Mouse (Mus musculus): Measurements from ENCODE around the gene Paqr3. TPM values are rescaled to one million over a fixed set of nuclear protein-coding genes. Genes with fewer than 3 reads are reported as not detected.

The Paqr3 gene
- total and polyA plus RNA-seq, 2 experiments = 7.9 TPM

GRCm38 (mm10) chr5:97083701-97084100 lies 27.7 kb downstream of the Paqr3 start:
- Histone ChIP-seq H3K36me3 (ENCODE audit: control insufficient read depth, insufficient read depth, low read length) (peaks cover 2% of the 10 kb centered on the region; the same call in 1 of the 2 replicates), H3K79me2 (ENCODE audit: control insufficient read depth, insufficient read depth, low read length) (no peaks in the 10 kb centered on the region), H3K9ac (ENCODE audit: low read depth, low read length) (no peak overlapping the region), H3K4me1 (ENCODE audit: control insufficient read depth, insufficient read depth, low read length) (peaks cover 6% of the 10 kb centered on the region; the same call in 1 of the 2 replicates), H3K27me3 (ENCODE audit: control insufficient read depth, insufficient read depth, low read length) (no peaks in the 10 kb centered on the region), H3K4me3 (ENCODE audit: insufficient read depth, low read depth, low read length) (no peak overlapping the region), H3K27ac (replicated peaks; ENCODE audit: insufficient read depth, low read depth, low read length) (no peak overlapping the region)
- no peak for DNase-seq (ENCODE audit: extremely low read depth, low read depth, low spot score)
- TF ChIP-seq POLR2A (IDR thresholded peaks at IDR 0.05; ENCODE audit: extremely low read depth, insufficient read depth, low read length) (no peak), CTCF (IDR thresholded peaks at IDR 0.05; ENCODE audit: low read depth, low read length) (no peak)
- 86% methylated on average over 6 of the region's 6 CpGs for WGBS

- Histone ChIP-seq H3K9ac (ENCODE audit: low read depth, low read length) (no peak overlapping the region), H3K4me1 (ENCODE audit: control insufficient read depth, insufficient read depth, low read length) (peaks cover 15% of the 10 kb centered on the region), H3K4me3 (ENCODE audit: insufficient read depth, low read depth, low read length) (no peak overlapping the region), H3K36me3 (ENCODE audit: control insufficient read depth, insufficient read depth, low read length) (no peaks in the 10 kb centered on the region; the same call in 1 of the 2 replicates), H3K79me2 (ENCODE audit: control insufficient read depth, insufficient read depth, low read length) (no peaks in the 10 kb centered on the region), H3K27me3 (ENCODE audit: control insufficient read depth, insufficient read depth, low read length) (no peaks in the 10 kb centered on the region), H3K27ac (replicated peaks; ENCODE audit: insufficient read depth, low read depth, low read length) (no peak overlapping the region)
- TF ChIP-seq CTCF (IDR thresholded peaks at IDR 0.05; ENCODE audit: low read depth, low read length) (peak; percentile 60), POLR2A (IDR thresholded peaks at IDR 0.05; ENCODE audit: extremely low read depth, insufficient read depth, low read length) (no peak)
- 58% methylated on average over 3 of the region's 3 CpGs for WGBS
- DNase-seq (ENCODE audit: extremely low read depth, low read depth, low spot score) = peak; percentile 51
Observed at GRCm38 (mm10) chr5:97081481-97081880, 29.9 kb downstream of the Paqr3 start.

- H3K9ac ChIP-seq (ENCODE audit: low read depth, low read length) = no peak overlapping the region
- H3K36me3 ChIP-seq (ENCODE audit: control insufficient read depth, insufficient read depth, low read length) = no peaks in the 10 kb centered on the region
- H3K4me1 ChIP-seq (ENCODE audit: control insufficient read depth, insufficient read depth, low read length) = peaks cover 17% of the 10 kb centered on the region
- H3K27ac ChIP-seq (replicated peaks; ENCODE audit: insufficient read depth, low read depth, low read length) = peak overlapping the region; percentile 87
- no peaks in the 10 kb centered on the region for H3K27me3 ChIP-seq (ENCODE audit: control insufficient read depth, insufficient read depth, low read length)
- H3K79me2 ChIP-seq (ENCODE audit: control insufficient read depth, insufficient read depth, low read length) = no peaks in the 10 kb centered on the region
- TF ChIP-seq POLR2A (IDR thresholded peaks at IDR 0.05; ENCODE audit: extremely low read depth, insufficient read depth, low read length) = no peak
- TF ChIP-seq CTCF (IDR thresholded peaks at IDR 0.05; ENCODE audit: low read depth, low read length) = no peak
- peak; percentile 96 for DNase-seq (ENCODE audit: extremely low read depth, low read depth, low spot score)
- no peak overlapping the region for H3K4me3 ChIP-seq (ENCODE audit: insufficient read depth, low read depth, low read length)
- whole genome bisulfite sequencing = 25% methylated on average over 5 of the region's 5 CpGs
Observed at GRCm38 (mm10) chr5:97078641-97079040, 32.8 kb downstream of the Paqr3 start.

- no peaks in the 10 kb centered on the region for H3K36me3 ChIP-seq (ENCODE audit: control insufficient read depth, insufficient read depth, low read length)
- H3K4me1 ChIP-seq (ENCODE audit: control insufficient read depth, insufficient read depth, low read length) = peaks cover 17% of the 10 kb centered on the region
- H3K9ac ChIP-seq (ENCODE audit: low read depth, low read length) = no peak overlapping the region
- no peaks in the 10 kb centered on the region for H3K27me3 ChIP-seq (ENCODE audit: control insufficient read depth, insufficient read depth, low read length)
- TF ChIP-seq CTCF (IDR thresholded peaks at IDR 0.05; ENCODE audit: low read depth, low read length) (no peak), POLR2A (IDR thresholded peaks at IDR 0.05; ENCODE audit: extremely low read depth, insufficient read depth, low read length) (no peak)
- no peak overlapping the region for H3K27ac ChIP-seq (replicated peaks; ENCODE audit: insufficient read depth, low read depth, low read length)
- WGBS = 79% methylated on average over 7 of the region's 7 CpGs
- H3K4me3 ChIP-seq (ENCODE audit: insufficient read depth, low read depth, low read length) = no peak overlapping the region
- no peaks in the 10 kb centered on the region for H3K79me2 ChIP-seq (ENCODE audit: control insufficient read depth, insufficient read depth, low read length)
- DNase-seq (ENCODE audit: extremely low read depth, low read depth, low spot score) = no peak
Observed at GRCm38 (mm10) chr5:97077676-97078075, 33.7 kb downstream of the Paqr3 start.

- 70% methylated on average over 5 of the region's 5 CpGs for WGBS
- no peak overlapping the region for H3K4me3 ChIP-seq (ENCODE audit: insufficient read depth, low read depth, low read length)
- H3K79me2 ChIP-seq (ENCODE audit: control insufficient read depth, insufficient read depth, low read length) = no peaks in the 10 kb centered on the region
- peaks cover 1% of the 10 kb centered on the region; the same call in 1 of the 2 replicates for H3K36me3 ChIP-seq (ENCODE audit: control insufficient read depth, insufficient read depth, low read length)
- H3K9ac ChIP-seq (ENCODE audit: low read depth, low read length) = no peak overlapping the region
- H3K27me3 ChIP-seq (ENCODE audit: control insufficient read depth, insufficient read depth, low read length) = no peaks in the 10 kb centered on the region
- TF ChIP-seq CTCF (IDR thresholded peaks at IDR 0.05; ENCODE audit: low read depth, low read length) (no peak), POLR2A (IDR thresholded peaks at IDR 0.05; ENCODE audit: extremely low read depth, insufficient read depth, low read length) (no peak)
- DNase-seq (ENCODE audit: extremely low read depth, low read depth, low spot score) = peak; percentile 56
- H3K27ac ChIP-seq (replicated peaks; ENCODE audit: insufficient read depth, low read depth, low read length) = 0 out of 2 replicates have a peak overlapping the region, but pooled peaks have one; percentile 0
- peaks cover 17% of the 10 kb centered on the region for H3K4me1 ChIP-seq (ENCODE audit: control insufficient read depth, insufficient read depth, low read length)
Observed at GRCm38 (mm10) chr5:97076167-97076566, 35.2 kb downstream of the Paqr3 start.

GRCm38 (mm10) chr5:97075476-97076151 lies 35.8 kb downstream of the Paqr3 start:
- Histone ChIP-seq H3K4me1 (ENCODE audit: control insufficient read depth, insufficient read depth, low read length) (peaks cover 17% of the 10 kb centered on the region), H3K27me3 (ENCODE audit: control insufficient read depth, insufficient read depth, low read length) (no peaks in the 10 kb centered on the region), H3K79me2 (ENCODE audit: control insufficient read depth, insufficient read depth, low read length) (no peaks in the 10 kb centered on the region), H3K27ac (replicated peaks; ENCODE audit: insufficient read depth, low read depth, low read length) (peak overlapping the region; percentile 61), H3K4me3 (ENCODE audit: insufficient read depth, low read depth, low read length) (no peak overlapping the region), H3K9ac (ENCODE audit: low read depth, low read length) (no peak overlapping the region), H3K36me3 (ENCODE audit: control insufficient read depth, insufficient read depth, low read length) (peaks cover 4% of the 10 kb centered on the region; the same call in 1 of the 2 replicates)
- no peak for TF ChIP-seq CTCF (IDR thresholded peaks at IDR 0.05; ENCODE audit: low read depth, low read length)
- no peak for TF ChIP-seq POLR2A (IDR thresholded peaks at IDR 0.05; ENCODE audit: extremely low read depth, insufficient read depth, low read length)
- DNase-seq (ENCODE audit: extremely low read depth, low read depth, low spot score) = peak; percentile 81
- 47% methylated on average over 11 of the region's 11 CpGs for WGBS
